Mouse (Mus musculus) adrenal gland, postnatal 14 days (tissue): ENCODE results near the gene Ddx39. TPM values are rescaled to one million over a fixed set of nuclear protein-coding genes. Genes with fewer than 3 reads are reported as not detected.

Experiments used
- DNase-seq: peaks from one replicate; pipeline ENCODE4 v3.0.0; 2021; ENCODE audit warnings: mixed read lengths
- microRNA-seq, 2 experiments: library from miRNA; unstranded; fragments of <30 nt; microRNA quantifications; one replicate each; pipeline ENCODE4 v1.2.0; 2021
- total RNA-seq: library from RNA; stranded (reverse); gene quantifications from 2 replicates; pipeline ENCODE4 v1.2.3, GENCODE M21; 2021

Ddx39 gene
- total RNA-seq, 1 experiment from 2014 or later = 31.2 TPM

DNA sequence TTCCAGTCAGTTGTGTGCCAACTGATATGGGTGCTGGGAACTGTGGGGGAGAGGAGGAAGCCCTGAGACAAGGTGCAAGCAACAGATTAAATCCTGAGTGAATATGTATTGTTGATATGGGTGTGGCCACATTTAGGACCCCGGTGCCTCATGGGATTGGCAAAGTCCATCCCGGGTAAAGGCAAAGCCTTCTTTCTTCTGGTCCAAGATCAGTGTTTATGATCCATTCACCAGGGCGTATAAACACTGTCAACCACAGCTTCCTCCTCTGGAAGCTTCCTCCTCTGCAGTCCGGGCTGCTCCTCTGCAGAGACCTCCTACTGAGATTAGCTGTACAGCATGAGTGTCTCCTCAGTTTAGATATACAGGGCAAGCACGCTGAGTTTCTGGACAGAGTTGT lies 53.5 kb downstream of the Ddx39 start:
- DNase-seq = no peak

DNA sequence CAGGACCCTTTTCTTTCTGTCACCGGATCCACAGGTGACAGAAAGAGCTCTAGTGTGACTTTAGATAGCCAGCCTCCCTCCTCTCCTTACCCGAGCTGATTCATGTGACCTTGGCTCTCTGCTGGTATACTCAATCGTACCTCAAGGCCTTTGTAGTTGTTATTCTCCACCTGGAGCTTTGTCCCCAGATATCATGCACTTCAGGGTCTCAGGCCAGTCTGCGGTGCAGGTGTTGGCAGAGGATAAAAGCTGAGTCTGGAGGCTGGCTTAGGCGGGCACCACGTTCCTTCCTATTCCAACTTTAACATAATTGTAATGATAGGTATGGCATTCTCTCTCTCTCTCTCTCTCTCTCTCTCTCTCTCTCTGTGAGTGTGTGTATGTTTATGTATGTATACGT lies 54.7 kb downstream of the Ddx39 start:
- no peak for DNase-seq

DNA sequence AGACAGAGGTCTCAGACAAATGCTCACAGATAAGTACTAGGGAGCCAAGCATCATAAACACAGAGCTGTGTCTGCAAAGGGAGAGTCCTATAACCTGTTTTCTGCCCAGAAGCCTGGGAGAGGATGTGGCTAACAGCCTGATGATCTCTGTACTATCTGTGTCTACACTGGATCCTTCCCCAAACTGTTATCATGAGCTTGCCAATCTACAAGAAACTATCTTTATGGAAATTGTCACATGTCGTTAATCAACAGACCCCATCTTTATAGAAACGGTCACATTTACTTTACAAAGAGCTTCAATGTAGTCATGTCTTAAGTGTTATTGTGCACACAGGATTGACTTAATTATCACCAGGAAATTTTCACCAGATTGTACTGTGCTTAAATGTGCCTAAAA lies 55.7 kb downstream of the Ddx39 start:
- DNase-seq = no peak

DNA sequence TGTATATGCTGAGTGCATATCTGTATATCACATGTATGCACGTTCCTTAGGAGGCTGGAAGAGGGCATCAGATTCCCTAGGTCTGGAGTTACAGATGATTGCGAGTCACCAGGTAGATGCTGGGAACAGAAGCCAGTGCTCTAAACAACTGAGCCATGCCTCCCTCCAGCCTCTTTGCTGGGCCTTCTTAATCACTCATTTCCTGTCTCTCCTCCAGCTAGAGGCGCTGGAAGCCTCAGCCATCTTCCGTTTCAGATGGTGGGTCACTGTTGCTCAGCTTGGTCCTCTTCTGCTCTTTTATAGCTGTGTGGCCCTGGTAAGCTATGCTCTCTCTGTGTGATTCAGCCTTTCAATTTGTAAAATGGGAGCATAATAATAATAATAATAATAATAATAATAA lies 56.8 kb downstream of the Ddx39 start:
- DNase-seq = no peak

DNA sequence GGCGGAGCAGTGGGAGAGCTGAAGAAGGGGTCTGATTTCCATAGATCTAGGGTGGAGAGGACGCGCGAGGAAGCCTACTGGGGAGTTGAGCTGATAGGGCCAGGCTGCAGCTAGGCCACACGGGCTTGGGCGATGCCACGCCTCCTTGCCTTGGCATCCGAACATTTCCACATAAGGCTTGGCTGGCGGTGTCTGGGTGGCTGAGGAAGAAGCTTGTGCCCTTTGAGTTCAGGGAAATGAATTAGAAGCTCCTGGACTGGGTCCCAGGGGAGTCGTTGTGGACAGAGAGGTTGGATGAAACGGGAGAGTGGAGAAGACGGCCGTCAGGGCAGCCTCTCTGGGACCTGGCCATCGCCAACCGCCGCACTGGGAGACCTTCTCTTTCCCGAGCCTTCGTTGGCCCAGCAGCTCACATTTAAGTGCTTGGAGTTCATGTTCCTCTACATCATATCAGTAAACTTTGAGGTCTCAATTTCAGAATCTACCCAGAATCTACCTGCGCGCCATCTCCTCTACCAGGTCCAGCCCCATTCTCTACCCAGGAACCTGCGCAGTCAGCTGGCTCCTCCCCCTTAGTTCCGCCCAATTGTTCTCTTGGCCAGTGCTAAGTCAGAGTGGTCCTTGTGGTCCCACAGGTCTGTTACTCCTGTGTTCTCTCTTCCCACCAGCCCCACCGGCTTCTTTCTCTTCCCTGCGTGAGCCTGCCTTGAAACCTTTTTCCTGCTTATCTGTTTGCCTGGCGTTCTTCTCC lies 57.9 kb downstream of the Ddx39 start:
- DNase-seq = peak; percentile 79

DNA sequence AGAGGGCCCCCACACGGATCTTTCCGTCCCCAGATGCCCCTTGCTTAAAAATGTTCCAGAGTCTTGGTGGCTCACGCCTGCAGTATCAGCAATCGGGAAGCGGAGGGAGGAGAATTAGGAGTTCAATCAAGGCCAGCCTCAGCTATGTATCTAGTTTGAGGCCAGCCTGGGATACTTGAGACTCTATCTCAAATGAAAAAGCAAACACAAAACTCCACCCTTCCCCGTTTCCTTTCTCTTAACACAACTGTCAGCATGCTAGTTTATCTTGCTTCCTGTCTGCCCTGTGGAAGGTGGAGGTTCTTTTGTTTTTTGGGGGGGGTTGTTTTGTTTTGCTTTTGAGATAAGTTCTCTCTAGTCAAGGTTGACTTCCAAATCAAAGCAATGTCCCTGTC lies 58.5 kb downstream of the Ddx39 start:
- no peak for DNase-seq

DNA sequence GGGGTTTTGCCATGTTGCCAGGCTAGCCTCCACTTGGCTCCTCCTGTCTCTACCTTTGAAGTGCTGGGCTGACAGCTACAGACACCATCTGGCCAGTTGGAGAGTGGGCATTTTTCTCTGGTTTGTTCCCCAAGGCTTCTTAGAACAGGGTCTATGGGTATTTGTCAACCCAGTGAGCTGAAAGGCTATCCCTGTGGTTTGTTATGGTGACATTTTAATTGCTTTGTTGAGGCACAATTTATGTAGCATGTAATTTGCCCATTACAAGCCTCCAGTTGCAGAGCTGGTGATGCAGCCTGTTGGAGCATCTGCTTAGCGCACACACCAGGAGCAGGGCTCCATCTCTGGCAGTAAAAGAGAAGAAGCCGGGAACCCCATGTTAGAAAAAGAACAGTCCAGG lies 59.2 kb downstream of the Ddx39 start:
- no peak for DNase-seq

Small RNA genes lying within 50 kb of the gene (microRNA-seq; reads per million reads assigned to microRNA genes)
- gene Mir1668 = 0 to 0.43 reads per million in 2 experiments

Other genes with a start within 250 kb of the Ddx39 start
- not detected in 2 replicates for gene Olfr370, start 179.4 kb upstream of the Ddx39 start, total RNA-seq
- 328 TPM in 2 replicates for gene Ndufb7, start 148.5 kb upstream of the Ddx39 start, total RNA-seq
- 340 and 372 TPM in 2 replicates for gene Tecr, start 107.2 kb upstream of the Ddx39 start, total RNA-seq
- gene Dnajb1, start 107.0 kb upstream of the Ddx39 start, total RNA-seq = 28.5 and 38.3 TPM in 2 replicates
- gene Gipc1, start 62.5 kb upstream of the Ddx39 start, total RNA-seq = 39.6 and 47.5 TPM in 2 replicates
- 0.98 and 1.4 TPM in 2 replicates for gene Ptger1, start 48.5 kb upstream of the Ddx39 start, total RNA-seq
- 125 and 151 TPM in 2 replicates for gene Pkn1, start 16.0 kb upstream of the Ddx39 start, total RNA-seq
- 47.5 and 49.0 TPM in 2 replicates for gene Adgre5, start 26.1 kb downstream of the Ddx39 start, total RNA-seq
- 63.1 and 64.1 TPM in 2 replicates for gene Adgrl1, start 184.9 kb downstream of the Ddx39 start, total RNA-seq
- gene Gm10644, start 240.0 kb downstream of the Ddx39 start, total RNA-seq = 1.1 and 1.4 TPM in 2 replicates
- gene Asf1b, start 240.3 kb downstream of the Ddx39 start, total RNA-seq = 9.7 and 10.7 TPM in 2 replicates